Mouse (Mus musculus) adrenal gland, postnatal 25 days (tissue): ENCODE results near the gene Ppp5c. TPM values are rescaled to one million over a fixed set of nuclear protein-coding genes. Genes with fewer than 3 reads are reported as not detected.

Experiments
- DNase-seq: peaks from one replicate; pipeline ENCODE4 v3.0.0; 2021; ENCODE audit warnings: mixed read lengths
- total RNA-seq: library from RNA; stranded (reverse); gene quantifications from 2 replicates; pipeline ENCODE4 v1.2.3, GENCODE M21; 2021

The Ppp5c gene
- total RNA-seq, 1 experiment from 2014 or later = 93.6 TPM

DNA sequence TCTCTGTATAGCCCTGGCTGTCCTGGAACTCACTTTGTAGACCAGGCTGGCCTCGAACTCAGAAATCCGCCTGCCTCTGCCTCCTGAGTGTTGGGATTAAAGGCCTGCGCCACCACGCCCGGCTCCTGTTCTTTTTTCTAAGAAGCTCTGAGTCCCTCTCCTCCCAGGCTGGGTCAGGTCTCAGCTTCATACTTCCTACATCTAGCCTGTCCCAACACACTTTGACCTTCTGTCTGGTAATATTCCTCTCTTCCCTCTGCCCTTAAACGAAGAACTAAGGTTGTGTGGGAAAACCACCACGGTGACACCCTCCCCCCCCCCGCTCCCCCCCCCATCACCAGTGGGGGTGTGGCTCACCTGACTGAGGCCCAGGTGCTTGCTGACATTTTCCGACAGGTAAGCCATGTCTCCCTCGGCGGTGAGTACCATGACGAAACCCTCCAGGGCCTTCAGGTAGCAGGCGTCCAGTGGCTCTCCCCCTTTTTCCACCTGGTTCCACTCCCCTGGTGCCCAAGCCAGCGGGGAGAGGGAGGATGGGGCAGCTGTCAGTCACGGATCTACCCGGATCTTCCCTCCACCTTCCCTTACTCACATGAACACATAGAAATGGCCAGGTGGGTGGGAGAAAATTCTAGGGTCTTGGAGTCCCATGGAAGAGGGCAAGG lies 26.7 kb upstream of the Ppp5c start:
- no peak for DNase-seq

DNA sequence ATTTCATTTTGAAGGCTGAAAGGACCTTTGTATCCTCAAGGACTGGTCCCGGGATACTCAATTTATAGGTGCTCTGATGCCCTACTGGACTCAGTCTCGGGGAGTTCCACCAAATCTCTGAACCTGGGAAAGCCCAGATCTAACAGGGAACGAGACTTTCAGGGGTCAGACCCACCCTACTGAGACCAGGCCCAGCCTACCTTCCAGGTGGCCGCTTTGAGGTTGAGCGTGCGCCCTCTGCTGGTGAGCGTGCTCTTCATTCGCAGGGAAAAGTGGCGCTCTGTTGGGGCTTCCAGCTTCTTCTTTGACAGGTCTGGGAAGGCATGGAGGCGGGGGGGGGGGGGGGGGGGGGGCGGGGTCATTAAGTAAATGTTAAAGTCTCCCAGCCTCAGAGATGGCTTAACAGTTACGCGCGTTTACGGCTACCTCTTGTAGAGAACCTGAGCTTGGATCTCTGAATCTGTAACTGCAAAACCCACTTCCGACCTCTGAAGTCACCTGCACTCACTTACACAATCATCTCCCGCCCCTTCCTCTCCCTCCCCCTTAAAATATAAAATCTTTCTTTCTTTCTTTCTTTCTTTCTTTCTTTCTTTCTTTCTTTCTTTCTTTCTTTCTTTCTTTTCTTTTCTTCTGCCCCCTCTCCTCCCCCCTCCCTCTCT lies 23.3 kb upstream of the Ppp5c start:
- DNase-seq = peak; percentile 73

DNA sequence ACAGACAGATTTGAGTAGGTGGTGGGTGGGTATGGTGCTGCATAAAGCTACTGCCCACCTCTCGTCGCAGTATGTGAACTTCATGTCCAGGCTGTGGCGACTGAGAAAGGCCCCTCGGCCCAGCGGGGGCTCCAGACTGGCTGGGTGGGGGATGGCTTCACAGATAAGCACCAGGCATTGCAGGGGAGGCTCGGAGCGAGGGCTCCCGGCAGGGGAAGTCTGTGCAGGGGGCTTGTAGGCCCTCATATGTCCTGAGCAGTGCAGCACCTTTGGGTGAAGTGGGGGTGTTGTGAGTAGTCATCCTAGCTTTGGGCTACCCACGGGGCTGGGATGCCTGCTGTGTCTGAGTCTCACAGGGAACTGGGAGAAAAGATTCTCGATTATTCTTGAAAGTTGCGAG lies 22.8 kb upstream of the Ppp5c start:
- no peak for DNase-seq

DNA sequence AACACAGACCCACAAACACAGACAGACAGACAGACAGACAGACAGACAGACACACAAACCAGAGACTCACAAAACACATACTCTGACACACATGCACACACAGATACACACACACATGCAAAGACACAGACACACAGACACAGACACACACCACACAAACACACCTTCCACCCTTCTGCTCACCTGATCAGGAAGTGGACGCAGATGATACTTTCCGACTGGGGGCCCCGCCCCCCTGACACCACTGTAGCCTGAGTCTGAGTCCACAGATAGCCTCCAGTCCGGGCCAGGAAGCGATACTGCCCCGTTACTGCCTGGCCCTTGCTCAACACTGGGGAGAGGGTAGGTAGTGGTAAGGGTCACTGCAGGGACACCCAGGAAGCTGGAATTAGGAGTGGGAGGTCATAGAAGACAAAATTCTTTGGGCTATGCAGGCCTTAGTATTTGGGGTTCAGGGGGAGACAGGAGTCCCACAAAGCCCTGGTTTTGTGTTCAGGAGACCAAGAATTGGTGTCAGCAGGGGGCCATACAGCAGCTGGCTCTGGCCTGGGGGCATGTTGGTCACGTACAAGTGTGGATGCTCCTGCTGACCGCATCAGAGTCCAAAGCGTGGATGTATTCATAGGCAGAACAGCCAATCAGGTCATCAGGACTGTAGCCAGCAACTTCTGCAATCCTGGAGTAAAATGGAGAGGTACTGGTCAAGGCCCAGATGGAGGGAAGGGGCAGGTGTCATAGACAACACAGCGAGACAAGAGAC lies 20.9 kb upstream of the Ppp5c start:
- no peak for DNase-seq

DNA sequence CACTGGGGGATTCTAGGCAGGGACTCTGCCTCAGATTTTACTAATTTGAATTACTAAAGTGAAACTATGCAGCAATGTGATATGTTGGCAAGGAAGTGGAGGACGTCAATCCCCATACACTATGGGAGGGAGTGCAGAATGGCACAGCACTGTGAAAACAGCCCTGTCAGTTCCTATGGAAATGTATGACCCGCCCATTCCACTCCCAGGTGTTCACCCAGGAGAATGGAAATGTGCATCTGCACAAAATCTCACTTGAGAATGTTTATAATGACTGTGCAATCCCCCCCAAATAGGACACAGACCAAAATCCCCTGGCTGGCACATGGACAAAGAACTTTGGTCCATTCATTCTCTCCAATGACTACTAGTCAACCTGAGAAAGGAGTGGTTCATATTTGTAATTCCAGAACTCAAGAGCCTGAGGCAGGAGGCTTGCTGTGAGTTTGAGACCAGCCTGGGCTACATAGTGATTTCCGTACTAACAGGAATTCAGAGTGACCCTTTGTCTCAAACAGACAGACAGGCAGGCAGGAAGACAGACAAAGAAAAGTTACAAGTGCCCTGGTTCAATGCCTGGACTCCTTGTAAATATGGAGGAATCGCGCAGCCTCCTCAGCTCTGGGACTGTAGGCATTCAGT lies 19.4 kb upstream of the Ppp5c start:
- DNase-seq = no peak

DNA sequence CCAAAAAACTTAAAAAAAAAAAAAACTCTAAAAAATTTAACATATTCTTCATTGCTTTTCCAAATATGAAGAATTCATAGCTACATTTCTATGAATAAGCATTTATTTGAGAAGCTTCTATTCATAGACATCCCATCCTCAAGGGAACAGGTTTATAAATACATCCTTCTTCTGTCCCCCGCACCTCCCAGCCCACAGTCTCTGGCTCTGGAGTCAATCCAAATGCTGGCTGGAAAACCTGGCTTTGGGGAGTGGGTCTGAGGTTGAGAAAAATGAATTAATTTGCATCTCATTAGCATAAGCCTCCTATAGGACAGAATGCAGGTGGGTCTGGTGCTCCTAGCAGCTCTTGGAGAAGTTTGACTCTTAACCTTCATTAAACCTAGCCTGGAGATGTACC lies 18.0 kb upstream of the Ppp5c start:
- DNase-seq = no peak

DNA sequence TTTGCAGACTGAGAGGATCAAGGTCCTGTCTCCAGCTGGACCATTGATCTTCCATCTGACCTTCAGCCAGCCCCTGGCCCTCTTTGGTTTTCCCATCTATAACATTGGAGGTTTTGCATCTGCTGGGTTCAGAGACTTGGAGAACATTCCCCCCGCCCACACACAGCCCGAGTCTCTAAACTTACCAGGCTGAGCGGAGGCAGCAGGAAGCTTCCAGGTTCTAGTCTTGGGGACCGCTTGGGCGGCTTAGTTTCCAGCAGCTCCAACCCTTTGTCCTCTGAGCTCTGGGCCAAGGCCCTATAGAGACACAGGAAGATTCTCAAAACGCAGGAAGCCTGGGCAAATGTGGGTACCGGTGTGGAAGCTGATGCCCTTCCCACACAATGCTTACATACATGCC lies 11.6 kb upstream of the Ppp5c start:
- no peak for DNase-seq

DNA sequence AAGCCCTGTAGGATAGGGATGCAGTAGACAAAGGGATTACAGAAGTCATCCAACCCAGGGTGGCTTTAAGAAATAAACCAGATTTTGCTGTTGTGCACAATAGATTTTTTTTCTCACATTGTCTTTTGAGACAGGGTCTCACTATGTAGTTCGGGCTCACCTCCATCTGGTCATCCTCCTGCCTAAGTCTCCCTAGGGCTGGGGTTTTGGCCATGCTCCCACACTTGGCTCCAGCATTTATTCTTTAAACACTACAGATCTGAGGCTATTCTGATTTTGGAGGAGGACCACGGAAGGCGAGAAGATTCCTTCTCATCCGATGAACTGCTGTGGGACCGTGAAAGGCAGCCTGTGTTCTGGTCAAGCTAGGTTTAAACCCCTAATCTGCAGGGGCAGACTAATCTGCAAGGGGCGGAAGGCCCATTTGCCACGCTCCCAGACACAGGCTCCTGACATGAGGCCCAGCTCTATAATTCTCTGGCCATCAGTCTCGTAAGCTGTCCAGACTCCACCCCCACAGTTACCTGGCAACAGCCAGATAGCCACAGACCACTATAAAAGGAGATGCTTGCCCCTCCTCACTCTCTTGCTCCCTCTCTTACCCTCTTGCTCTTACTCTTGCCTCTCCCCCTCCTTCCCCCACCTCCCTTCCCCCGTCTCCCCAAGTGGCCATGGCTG lies 10.4 kb upstream of the Ppp5c start:
- no peak for DNase-seq

DNA sequence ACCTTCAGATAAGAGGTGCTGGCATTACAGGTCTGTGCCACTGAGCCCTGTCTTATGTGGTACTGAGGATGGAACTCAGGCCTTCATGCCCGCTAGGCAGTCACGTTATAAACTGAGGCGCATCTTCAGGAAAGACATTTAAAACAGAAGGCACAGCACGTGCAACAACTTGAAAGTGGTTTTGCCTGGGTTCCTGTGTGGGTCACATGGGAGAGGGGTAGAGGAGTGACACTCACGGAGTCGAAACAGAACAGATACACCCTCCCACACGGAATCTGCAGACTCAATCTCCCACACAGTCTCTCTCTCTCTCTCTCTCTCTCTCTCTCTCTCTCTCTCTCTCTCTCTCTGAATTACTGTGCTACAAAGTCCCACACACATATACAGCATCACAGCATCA lies 2.5 kb upstream of the Ppp5c start:
- no peak for DNase-seq

DNA sequence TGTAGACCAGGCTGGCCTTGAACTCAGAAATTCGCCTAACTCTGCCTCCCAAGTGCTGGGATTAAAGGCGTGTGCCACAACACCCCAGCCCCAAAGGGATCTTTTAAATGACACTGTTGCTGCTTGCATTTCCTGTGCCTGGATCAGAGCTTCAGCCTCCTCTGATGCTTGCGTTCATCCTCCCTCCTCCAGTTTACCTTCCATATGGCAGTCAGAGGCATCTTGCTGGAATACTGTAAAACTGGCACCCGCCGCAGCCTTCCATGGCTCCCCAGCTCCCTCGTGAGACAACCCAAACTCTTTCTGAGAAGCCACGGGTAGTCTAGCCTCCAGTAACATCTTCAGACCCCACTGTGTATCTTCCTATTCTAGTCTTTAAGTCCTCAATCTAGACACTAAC lies 1.2 kb upstream of the Ppp5c start:
- DNase-seq = no peak

DNA sequence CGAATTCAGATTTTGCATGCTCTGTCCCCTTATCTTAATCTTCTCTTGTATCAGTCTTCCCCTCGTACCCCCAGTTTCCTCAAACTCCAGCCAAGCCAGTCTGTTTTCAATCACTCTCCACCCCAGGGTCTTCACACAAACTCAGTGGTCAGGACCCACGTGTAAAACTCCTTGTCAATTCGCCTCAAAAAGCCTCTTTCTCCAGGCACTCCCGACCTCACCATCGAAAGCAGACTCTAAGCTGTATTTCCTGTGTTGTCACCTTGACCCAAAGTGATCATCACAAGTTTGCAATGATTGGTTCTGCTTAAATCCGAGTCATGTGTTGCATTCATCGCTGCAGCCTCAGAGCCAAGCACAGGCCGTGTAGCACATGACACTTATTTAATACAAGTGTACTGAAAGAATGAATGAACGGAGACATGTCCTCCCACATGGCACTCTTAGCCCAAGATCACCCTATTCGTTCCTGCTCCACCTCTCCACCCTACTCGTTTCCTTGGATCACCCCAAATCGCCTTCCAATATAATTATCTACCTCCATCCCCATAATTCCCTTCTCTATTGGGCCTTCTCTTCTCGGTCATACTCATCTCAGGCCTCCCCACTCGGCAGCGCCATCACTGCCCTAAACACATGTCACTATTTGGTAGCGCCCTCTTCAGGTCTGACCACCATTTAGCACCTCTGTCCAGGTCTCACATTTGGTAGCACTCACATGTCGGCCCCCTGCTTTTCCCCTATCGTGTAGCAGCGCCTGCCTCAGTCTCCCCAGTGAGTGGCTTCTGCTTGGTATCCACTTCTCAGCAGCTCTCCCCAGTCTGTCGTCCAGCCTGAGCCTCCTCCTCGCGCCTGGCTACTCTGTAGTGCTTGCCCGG lies 775 bp downstream of the Ppp5c start:
- DNase-seq = peak; percentile 33

DNA sequence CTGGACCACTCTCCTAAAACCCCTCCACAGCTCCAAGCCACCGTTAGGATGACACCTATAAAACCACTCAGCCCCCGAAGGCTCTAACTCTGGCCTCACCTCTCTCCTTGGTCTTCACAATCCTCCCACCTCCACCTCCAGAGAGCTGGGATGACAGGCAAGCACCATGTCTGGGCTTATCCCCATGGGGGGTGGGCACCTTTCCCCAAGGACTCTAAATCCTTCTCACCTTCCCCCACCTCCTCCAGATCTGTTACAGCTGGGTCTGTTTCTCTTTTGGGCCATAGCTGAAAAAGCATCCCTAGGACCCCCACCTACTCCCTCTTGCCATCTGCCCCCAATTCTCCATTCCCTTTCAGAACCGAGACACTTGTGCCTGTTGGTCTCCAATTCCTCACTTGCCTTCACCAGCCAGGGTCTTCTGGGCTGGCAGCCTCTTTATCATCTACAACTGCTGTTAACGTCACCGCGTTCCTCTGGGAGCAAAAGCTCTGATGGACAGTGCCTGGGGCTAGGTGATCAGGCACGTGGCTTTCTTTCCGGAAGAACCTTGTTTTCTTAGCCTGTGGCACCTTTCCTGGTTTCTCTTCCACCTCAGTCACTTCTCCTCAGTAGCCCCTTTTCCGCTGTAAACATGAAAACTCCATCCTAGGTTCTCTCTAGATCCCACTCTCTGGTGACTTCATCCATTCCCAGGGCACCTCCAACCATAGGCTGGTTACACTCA lies 1.7 kb downstream of the Ppp5c start:
- DNase-seq = no peak

DNA sequence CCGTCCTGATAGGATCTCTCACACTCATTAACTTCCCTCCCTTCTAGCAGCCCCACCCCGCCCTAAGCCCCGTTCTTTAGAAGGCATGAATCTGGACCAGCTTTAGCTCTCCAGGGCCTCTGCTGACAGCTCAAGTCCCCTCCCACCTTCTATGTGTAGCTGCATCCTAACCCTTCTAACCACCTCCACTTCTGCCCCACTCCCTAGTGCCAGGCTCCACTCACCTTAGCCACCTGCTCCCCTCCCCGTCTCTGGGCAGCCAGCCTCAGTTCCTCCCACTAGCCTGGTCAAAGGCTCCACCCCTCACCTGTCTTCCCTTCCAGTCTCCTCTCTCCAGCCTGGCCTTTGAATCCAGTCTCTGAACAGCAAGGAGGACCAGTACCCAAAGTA lies 2.2 kb downstream of the Ppp5c start:
- DNase-seq = no peak

DNA sequence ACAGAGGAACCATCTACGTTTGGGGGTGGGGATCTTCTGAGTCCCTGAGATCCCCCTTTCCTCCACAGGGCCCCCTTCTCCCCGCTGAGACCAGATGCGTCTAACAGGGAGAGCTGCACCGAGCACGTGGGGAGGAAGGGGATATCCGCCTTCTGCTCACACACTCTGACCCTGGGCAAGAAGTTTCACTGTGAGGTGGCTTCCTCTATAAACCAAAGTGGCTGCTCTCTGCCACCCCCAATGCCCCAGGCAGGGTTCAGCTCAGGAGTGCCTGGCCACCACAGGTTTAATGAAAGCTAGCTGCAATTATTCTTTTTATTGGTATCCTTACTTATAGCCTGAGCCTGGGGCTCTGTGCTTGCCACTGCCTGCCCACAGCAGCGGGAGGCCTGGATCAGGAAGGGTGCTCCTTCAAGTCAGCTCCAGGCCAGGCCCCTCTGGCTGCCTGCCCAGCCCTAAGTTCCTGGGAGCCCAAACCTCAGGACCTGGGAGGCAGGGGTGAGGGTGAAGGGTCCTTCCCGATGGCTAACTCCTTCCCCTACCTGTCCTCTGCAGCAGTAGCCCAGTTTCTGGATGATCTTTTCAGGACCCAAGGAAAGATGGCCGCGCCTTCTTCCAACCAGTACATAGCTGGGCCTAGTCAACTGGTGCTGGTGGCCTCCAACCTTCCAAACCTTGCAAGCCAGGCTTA lies 2.8 kb downstream of the Ppp5c start:
- DNase-seq = peak; percentile 33

DNA sequence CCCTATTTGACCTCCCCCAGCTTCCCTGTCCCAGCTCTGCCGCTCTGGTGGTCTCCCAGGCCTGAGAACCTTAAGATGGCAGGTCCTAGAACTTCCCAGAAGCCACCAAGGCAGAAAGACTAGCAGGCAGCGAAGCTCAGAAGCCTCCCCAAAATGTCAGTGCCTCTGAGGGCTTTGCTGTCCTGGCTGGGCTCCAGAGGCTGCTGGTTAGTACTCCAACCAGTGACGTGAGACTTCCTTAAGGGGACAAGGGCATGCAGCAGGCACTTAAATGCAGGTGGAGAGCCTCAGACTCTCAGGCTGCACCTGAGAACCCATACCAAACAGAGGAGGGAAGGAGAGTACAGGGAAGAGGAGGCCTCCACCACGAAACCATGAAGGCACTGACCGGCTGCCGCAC lies 3.6 kb downstream of the Ppp5c start:
- DNase-seq = peak; percentile 42

DNA sequence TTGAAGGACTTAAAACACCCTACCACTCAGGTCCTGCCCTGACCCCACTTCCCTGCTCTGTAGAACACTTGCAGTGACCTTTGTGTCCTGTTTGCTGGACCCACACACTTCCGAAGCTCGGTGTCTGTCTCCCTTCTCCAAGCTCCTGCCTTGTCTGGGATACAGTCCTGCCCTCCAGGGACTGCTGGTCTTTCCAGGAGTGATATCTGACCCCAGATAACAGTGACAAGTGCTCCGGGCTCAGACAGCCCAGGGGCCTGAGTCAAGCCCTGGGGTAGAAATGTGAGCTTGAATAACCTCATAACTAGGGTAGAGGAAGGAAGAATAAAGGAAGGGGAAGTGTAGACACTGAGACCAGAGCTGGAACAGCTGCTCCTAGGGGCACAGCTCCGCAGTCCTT lies 4.0 kb downstream of the Ppp5c start:
- DNase-seq = no peak

DNA sequence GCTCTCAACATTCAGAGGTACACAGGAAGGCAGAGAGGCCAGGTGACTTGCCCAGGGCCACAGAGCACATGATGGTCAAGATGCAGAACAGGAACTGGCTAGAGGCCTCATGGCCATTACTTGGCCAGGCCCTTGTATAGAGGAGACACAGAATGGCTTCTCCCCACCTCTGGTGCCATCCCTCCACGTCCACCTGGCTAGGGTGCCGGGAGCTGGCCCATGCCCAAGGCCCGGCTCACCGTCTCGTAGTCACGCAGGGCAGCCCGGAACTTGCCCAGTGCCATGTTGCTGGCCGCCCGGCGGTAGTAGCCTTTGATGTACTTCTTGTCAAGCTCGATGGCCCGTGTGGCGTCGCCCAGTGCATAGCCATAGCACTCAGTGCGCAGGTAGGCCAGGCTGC lies 5.5 kb downstream of the Ppp5c start:
- DNase-seq = no peak

DNA sequence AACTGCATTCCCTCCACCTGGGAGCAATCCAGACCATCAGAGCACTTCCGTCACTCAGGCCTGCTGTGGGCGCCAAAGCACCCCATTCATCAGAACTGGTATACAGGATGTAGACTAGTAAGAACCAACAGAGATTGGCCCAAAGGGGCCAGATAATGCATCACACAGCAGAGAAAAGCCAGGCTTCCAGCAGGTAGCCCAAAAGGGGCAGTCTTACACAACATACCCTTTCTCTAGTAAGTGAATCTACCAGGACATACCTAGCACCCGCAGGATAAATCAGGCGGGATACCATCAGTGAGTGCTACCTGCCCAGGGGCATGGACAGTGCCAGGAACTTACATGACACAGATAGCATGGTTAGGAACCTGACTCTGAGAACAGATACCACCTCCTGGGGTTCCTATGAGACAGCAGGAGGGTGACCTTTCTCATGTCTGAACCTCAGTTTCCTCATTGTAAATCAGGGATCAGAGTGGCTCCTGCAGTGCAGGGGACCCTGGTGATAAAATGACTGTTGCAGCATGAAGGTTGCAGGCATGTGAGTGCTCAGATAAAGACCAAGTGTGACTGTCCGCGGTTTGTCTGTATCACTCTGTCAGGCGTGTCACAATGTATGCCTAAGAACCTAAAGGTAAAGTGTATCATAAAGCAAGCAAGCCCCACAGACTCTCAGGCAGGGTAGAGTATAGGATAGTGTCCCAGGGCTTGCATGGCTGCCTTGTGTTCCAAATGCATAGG lies 8.1 kb downstream of the Ppp5c start:
- no peak for DNase-seq

DNA sequence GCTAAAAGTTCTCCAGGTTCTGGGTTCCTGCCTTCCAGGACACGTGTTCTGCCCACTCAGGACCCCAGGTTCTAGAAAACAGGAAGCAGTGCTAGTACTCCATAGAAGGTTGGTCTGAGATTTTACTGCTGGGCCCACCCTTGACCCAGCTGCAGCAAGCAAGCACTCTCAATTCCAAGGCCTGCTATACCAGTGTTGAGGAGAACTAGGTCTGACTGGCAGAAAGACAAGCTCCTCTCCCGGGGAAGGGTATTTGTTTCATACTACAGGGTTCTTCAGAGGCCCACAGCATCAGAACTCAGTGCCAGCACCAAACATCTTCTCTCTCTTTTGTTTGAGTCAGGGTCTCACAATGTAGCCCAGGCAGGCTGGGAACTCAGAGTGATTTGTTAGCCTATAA lies 9.8 kb downstream of the Ppp5c start:
- DNase-seq = no peak
